ENCODE assay signal across 8 mouse cellular contexts in genomic region chr11:48801831-48802772, GRCm38 (mm10). TPM values are rescaled to one million over a fixed set of nuclear protein-coding genes. Genes with fewer than 3 reads are reported as not detected.
DNase-seq lines count a peak whose midpoint lies in the region; ATAC-seq and TF ChIP-seq lines count a peak whose summit lies in the region.

No protein-coding gene starts in this region.

- peaks cover 21% of the 10 kb centered on the region; the same call in 1 of the 2 replicates for H3K79me2 ChIP-seq in liver, adult 2 months (ENCODE audit: control insufficient read depth, insufficient read depth, low read length)

- TF ChIP-seq POLR2A in liver, adult 2 months (IDR thresholded peaks at IDR 0.05; ENCODE audit: extremely low read depth, insufficient read depth, low read length) = no peak
- TF ChIP-seq POLR2A in embryonic fibroblast, embryonic 13.5 days (IDR thresholded peaks at IDR 0.05; ENCODE audit: low read depth, low read length) = no peak

- ATAC-seq in intestine, postnatal 0 days = no peak
- ATAC-seq in neural tube, embryonic 13.5 days (ENCODE audit: low read depth) = no peak

- H3K9ac ChIP-seq in liver, adult 2 months (ENCODE audit: low read depth, low read length) = peak overlapping the region; percentile 20
- peak overlapping the region; percentile 52 for H3K9ac ChIP-seq in intestine, postnatal 0 days (ENCODE audit: low read depth, low read length)
- H3K9ac ChIP-seq in neural tube, embryonic 13.5 days = peak overlapping the region; percentile 94

- peak overlapping the region; percentile 67 for H3K4me2 ChIP-seq in intestine, postnatal 0 days (replicated peaks; ENCODE audit: low read depth)
- H3K4me2 ChIP-seq in neural tube, embryonic 13.5 days = peak overlapping the region; percentile 91

- no peak overlapping the region; the same call in 1 of the 2 replicates for H3K4me3 ChIP-seq in liver, adult 2 months (ENCODE audit: insufficient read depth, low read depth, low read length)
- peak overlapping the region; percentile 99 for H3K4me3 ChIP-seq in embryonic fibroblast, embryonic 13.5 days (ENCODE audit: insufficient read depth, low read length)
- H3K4me3 ChIP-seq in intestine, postnatal 0 days (ENCODE audit: low read depth, low read length) = peak overlapping the region; percentile 52
- peak overlapping the region; percentile 92 for H3K4me3 ChIP-seq in neural tube, embryonic 13.5 days

- WGBS in liver, adult 2 months = 57% methylated on average over 17 of the region's 17 CpGs
- WGBS in intestine, postnatal 0 days = 43% methylated on average over 17 of the region's 17 CpGs
- WGBS in neural tube, embryonic 13.5 days = 77% methylated on average over 17 of the region's 17 CpGs

- peaks cover 14% of the 10 kb centered on the region for H3K4me1 ChIP-seq in liver, adult 2 months (ENCODE audit: control insufficient read depth, insufficient read depth, low read length)
- no peaks in the 10 kb centered on the region for H3K4me1 ChIP-seq in embryonic fibroblast, embryonic 13.5 days (ENCODE audit: control insufficient read depth, insufficient read depth, low read length)
- H3K4me1 ChIP-seq in intestine, postnatal 0 days (replicated peaks; ENCODE audit: control insufficient read depth, insufficient read depth, low read length) = 0 out of 2 replicates have a peak, but pooled peaks cover 4% of the 10 kb centered on the region
- peaks cover 45% of the 10 kb centered on the region for H3K4me1 ChIP-seq in neural tube, embryonic 13.5 days (replicated peaks)

- H3K9me3 ChIP-seq in intestine, postnatal 0 days (ENCODE audit: control insufficient read depth) = no peaks in the 10 kb centered on the region
- H3K9me3 ChIP-seq in neural tube, embryonic 13.5 days = no peaks in the 10 kb centered on the region

- DNase-seq in liver, adult 2 months (ENCODE audit: extremely low read depth, low read depth, low spot score) = no peak
- DNase-seq in liver (no peak), adipocyte (ENCODE audit: low spot score) (no peak)
- no peak for DNase-seq in embryo, embryonic 10.5 days (ENCODE audit: low spot score)
- no peak for DNase-seq in ovary, postnatal 10 days (ENCODE audit: low spot score)

- H3K27me3 ChIP-seq in liver, adult 2 months (ENCODE audit: control insufficient read depth, insufficient read depth, low read length) = no peaks in the 10 kb centered on the region
- no peaks in the 10 kb centered on the region for H3K27me3 ChIP-seq in intestine, postnatal 0 days (replicated peaks; ENCODE audit: control insufficient read depth, insufficient read depth, low read length)
- H3K27me3 ChIP-seq in neural tube, embryonic 13.5 days = no peaks in the 10 kb centered on the region

- no peak overlapping the region for H3K27ac ChIP-seq in liver, adult 2 months (replicated peaks; ENCODE audit: insufficient read depth, low read depth, low read length)
- H3K27ac ChIP-seq in embryonic fibroblast, embryonic 13.5 days (ENCODE audit: insufficient read depth, low read length) = no peak overlapping the region
- H3K27ac ChIP-seq in intestine, postnatal 0 days (ENCODE audit: low read depth, low read length) = no peak overlapping the region; the same call in 1 of the 2 replicates
- no peak overlapping the region for H3K27ac ChIP-seq in neural tube, embryonic 13.5 days (replicated peaks)

- TF ChIP-seq CTCF in liver, adult 2 months (IDR thresholded peaks at IDR 0.05; ENCODE audit: low read depth, low read length) = no peak
- TF ChIP-seq CTCF in embryonic fibroblast, embryonic 13.5 days (IDR thresholded peaks at IDR 0.05; ENCODE audit: borderline replicate concordance, insufficient read depth, low read length) = no peak
- TF ChIP-seq CTCF in intestine, postnatal 0 days (IDR thresholded peaks at IDR 0.05; ENCODE audit: low read depth) = no peak

- peaks cover 52% of the 10 kb centered on the region for H3K36me3 ChIP-seq in liver, adult 2 months (ENCODE audit: control insufficient read depth, insufficient read depth, low read length)
- H3K36me3 ChIP-seq in intestine, postnatal 0 days (ENCODE audit: control insufficient read depth, insufficient read depth) = peaks cover 51% of the 10 kb centered on the region
- H3K36me3 ChIP-seq in neural tube, embryonic 13.5 days = peaks cover 57% of the 10 kb centered on the region

RNA-seq across cellular contexts. Expression of gene Rack1, which starts 2.0 kb away (rescaled TPM):
- total RNA-seq in liver, adult 2 months (2014; rRNA removed) = 507 and 645 TPM in 2 replicates
- 645 and 687 TPM in 2 replicates for polyA plus RNA-seq in liver, adult 2 months (2012; rRNA removed)
- polyA plus RNA-seq in embryonic fibroblast, embryonic 13.5 days (2011; ENCODE audit: insufficient read length, low read depth, missing spikeins) = 1,745 and 1,759 TPM in 2 replicates
- polyA plus RNA-seq in intestine, postnatal 0 days (2015; fragmentation: Nextera tagmentation; extraction: Ambion mirVana) = 435 and 447 TPM in 2 replicates
- polyA plus RNA-seq in neural tube, embryonic 13.5 days (2015; fragmentation: Nextera tagmentation; extraction: Ambion mirVana) = 411 and 432 TPM in 2 replicates

RNA-seq across cellular contexts. Expression of gene Trim41, which starts 15.1 kb away (rescaled TPM):
- total RNA-seq in liver, adult 2 months (2014; rRNA removed) = 11.4 and 13.2 TPM in 2 replicates
- polyA plus RNA-seq in liver, adult 2 months (2012; rRNA removed) = 13.7 and 18.2 TPM in 2 replicates
- 27.2 and 40.7 TPM in 2 replicates for polyA plus RNA-seq in embryonic fibroblast, embryonic 13.5 days (2011; ENCODE audit: insufficient read length, low read depth, missing spikeins)
- polyA plus RNA-seq in intestine, postnatal 0 days (2015; fragmentation: Nextera tagmentation; extraction: Ambion mirVana) = 4.0 and 4.2 TPM in 2 replicates
- 6.2 and 6.9 TPM in 2 replicates for polyA plus RNA-seq in neural tube, embryonic 13.5 days (2015; fragmentation: Nextera tagmentation; extraction: Ambion mirVana)

RNA-seq across cellular contexts. Expression of gene Trim7, which starts 23.8 kb away (rescaled TPM):
- total RNA-seq in liver, adult 2 months (2014; rRNA removed) = 5.8 and 11.2 TPM in 2 replicates
- polyA plus RNA-seq in liver, adult 2 months (2012; rRNA removed) = 11.0 and 16.3 TPM in 2 replicates
- 16.0 and 19.1 TPM in 2 replicates for polyA plus RNA-seq in embryonic fibroblast, embryonic 13.5 days (2011; ENCODE audit: insufficient read length, low read depth, missing spikeins)
- polyA plus RNA-seq in intestine, postnatal 0 days (2015; fragmentation: Nextera tagmentation; extraction: Ambion mirVana) = 0.38 and 0.56 TPM in 2 replicates
- polyA plus RNA-seq in neural tube, embryonic 13.5 days (2015; fragmentation: Nextera tagmentation; extraction: Ambion mirVana) = 1.2 TPM in 2 replicates

RNA-seq across cellular contexts. Expression of gene Gm12184, which starts 24.4 kb away (rescaled TPM):
- total RNA-seq in liver, adult 2 months (2014; rRNA removed) = 1.5 and 2.0 TPM in 2 replicates
- 5.5 and 5.8 TPM in 2 replicates for polyA plus RNA-seq in liver, adult 2 months (2012; rRNA removed)
- 40.5 and 61.2 TPM in 2 replicates for polyA plus RNA-seq in embryonic fibroblast, embryonic 13.5 days (2011; ENCODE audit: insufficient read length, low read depth, missing spikeins)
- 5.0 and 5.3 TPM in 2 replicates for polyA plus RNA-seq in intestine, postnatal 0 days (2015; fragmentation: Nextera tagmentation; extraction: Ambion mirVana)
- 3.2 and 4.3 TPM in 2 replicates for polyA plus RNA-seq in neural tube, embryonic 13.5 days (2015; fragmentation: Nextera tagmentation; extraction: Ambion mirVana)

Comparison
In these comparisons a context has a peak if more than half of its experiments do, and no peak if none do; other contexts are left out.
1. H3K9ac ChIP-seq: peak in every context shown above with its lines; median percentile 94 in neural tube, embryonic 13.5 days; 52 in intestine, postnatal 0 days; 20 in liver, adult 2 months.